Mouse (Mus musculus) lung, postnatal 14 days (tissue): Measurements from ENCODE around the gene Golga4.

Experiments used
- DNase-seq: peaks from one replicate; pipeline ENCODE4 v3.0.0; 2021

The Golga4 gene

DNA sequence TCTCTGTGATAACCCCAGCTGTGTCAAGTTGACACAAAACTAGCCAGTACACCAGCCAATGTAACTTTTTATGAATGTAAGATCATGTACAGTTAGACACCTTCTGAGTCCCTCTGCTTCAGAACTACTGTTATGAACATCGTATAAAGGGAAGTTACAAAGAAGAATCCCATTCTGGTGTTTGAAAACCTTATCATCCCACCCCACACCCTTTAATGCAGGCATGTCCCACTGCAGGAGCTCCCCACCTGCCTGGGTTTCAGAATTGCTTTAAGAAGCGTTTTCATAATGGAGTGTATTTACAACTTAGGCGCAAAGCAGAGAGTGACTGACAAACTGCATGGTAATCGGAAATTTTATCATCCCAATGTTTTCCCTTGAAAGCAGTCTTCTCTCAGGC is 14.9 kb upstream of the Golga4 start:
- DNase-seq = no peak

DNA sequence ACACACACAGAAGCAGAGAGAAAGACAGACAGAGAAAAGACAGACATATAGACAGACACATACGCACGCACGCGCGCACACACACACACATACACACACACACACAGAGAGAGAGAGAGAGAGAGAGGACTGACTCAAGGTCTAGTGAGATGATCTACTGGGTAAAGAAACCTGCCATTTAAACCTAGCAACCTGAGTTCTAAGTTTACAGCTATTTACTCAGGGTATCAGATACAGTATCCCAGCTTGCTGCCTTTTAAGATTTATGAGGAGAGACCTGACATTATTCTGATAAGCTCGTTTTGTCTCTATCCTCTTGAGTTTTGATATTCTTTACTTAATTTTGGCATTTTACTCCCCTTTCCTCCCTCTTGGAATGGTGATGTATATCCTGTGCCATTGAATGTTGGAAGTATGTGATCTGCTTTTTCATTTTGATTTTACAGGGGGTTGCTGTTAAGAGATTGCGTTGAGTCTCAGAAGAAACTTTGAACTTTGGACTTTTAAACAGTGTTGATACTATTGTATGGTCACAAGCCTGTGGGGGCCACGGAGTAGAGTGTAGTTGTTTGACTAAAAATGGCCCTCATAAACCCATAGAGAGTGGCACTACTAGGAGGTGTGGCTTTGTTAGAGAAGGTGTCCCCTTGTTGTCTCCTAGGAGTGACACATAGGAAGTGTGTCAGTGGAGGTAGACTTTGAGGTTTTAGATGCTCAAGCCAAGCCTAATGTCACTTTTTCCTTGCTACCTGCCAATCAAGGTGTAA is 13.0 kb upstream of the Golga4 start:
- no peak for DNase-seq

DNA sequence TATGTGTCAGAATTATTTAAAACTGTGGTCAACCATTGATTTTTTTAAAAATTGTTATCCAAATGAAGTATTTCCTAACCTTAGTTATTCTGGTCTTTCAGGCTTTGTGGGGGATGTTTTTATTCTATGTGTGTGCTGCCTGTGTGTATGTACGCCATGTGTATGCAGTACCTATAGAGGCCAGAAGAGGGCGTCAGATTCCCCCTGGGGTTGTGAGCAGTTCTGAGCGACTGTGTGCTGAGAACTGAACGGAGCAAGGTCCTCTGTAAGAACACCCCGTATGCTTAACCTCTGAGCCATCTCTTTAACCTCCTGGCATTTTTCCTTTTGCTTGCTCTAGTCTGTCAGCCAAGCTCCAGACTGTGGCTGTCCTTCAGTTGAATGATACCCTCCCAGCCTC is 12.0 kb upstream of the Golga4 start:
- DNase-seq = no peak

DNA sequence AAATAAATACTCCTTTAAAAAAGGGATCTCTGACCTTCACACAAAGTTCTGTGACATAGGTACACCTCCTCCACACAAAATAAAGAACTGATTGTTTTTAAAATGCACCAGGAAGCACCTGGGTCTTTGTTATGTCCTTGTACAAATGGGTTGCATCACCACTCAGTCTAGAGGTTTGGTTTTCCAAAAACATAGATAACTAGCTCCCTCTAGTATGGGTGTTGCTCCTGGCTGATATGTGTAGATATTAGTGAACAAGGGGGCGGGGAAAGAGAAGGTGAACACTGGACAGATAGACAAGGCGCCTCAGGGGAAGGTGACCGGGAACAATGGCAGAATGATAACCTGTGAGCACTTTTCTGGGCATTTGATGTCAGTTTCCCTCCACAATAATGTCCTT is 10.1 kb upstream of the Golga4 start:
- DNase-seq = no peak

DNA sequence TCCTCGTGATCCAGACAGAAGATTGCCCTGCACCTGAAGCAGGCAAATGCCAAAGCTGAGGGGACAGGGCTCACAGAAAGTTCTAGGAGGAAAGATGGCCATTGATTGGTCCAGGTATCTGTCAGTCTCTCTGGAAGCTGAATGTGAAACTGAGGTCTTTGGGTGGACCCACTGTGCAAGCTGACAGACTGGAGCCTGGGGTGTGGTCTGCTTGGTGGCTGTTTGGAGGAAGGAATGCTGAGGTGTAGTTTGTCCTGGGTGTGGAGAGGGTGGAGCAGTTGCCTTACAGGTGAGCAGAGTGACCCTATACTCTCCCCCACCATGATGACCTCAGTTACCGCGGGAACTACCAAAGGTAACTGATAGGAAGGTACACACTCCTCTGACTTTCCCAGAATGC is 9.1 kb upstream of the Golga4 start:
- DNase-seq = no peak

DNA sequence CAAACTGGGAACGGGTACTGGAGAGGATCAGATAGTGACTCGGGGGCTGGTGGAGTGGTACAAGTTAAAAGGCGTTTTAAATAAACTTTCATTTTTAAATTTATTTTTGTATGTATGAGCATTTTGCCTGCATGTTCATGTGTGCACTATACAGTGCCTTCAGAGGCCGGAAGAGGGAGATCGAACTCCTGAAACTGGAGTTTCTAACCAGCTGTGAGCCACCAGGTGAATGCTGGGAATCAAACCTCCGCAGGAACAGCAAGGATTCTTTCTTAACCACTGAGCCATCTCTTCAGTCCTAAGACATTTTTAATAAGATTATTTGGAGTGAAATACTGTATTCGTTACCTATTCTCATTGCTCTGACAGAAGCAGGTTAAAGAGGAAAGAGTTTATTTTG is 8.0 kb upstream of the Golga4 start:
- DNase-seq = no peak

DNA sequence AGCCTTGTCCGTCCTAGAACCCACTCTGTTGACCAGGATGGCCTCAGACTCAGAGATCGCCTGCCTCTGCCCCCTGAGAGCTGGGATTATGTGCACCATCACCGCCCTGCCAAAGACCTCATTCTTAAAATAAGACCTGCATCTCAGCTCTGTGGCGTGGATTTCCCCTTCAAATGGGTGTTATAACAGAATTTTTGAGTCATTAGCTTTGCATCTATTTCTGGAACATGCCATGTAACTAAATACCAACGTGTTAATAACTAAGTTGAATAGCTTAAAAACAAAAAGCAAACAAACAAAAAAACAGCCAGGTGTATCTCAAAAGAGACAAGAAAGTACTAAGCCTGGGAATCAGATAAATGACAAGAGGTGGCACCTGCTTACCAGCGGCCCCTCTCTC is 5.1 kb upstream of the Golga4 start:
- no peak for DNase-seq

DNA sequence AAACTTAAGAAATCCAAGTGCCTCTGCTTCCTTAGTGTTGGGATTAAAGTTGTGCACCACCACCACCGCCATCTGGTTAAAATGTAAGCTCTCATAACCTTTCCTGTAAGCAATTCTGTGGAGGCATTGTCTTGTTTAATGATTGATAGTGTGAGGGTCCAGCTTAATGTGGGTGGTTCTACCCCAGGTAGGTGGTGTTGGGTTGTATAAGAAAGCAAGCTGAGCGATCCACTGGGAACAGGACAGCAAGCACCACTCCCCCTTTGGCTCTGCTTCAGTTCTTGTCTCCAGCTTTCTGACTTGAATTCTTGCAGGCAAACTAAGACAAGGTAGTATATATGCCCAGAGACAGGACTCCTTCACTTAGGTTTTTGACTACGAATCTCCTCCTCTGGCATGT is 1.4 kb upstream of the Golga4 start:
- DNase-seq = no peak

DNA sequence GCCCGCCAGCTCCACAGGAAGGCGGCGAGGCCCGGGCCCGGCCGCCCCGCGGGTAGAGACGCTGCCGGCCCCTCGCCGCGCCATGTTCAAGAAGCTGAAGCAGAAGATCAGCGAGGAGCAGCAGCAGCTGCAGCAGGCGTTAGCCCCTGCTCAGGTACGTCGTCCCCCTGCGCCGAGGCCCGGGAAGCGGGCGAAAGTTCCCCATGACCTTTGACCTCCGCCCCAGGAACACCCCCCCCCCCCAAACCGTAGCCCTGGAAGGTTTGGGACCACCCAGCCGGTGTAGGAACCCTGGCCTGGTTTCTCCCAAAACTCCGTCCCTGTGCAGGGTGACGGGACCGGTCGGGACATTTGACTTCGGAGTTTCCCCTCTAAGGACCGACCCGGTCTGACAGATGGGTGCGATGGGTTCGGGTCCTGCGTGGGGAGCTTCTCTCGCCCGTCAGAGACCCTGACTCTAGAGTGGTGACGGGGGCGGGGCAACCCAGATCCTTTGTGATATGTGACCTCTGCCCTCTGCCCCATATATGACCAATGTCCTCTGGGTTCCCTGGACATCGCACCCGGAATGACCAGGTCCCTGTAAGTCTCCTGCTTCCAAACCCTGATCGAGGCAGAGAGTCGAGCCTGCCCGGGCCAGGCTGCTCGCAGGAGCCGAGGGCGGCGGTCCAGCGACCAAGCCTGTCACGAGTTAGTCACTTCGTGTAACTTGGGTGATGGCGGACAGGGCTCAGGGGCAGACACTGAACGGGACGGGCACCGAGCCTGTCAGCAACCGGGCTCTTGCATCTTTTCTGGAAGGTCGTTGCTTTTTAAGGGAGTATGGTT is 551 bp downstream of the Golga4 start:
- DNase-seq = peak; percentile 33

DNA sequence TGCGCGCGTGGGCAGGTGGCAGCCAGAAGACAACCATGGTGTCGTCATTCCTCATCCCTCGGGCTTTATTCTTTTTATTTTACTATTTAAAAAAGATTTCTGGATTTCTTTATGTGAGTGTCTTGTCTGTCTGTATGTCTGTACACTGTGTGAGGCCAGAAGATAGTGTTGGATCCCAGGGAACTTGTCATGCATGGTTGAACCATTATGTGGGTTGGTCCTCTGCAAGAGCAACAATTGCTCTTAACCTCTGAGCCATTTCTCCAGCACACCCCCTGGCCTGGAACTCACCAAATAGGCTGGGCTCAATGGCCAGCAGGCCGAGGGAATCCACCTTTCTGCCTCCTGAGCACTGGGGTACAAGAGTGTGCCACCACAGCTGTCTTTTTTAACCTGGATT is 1.5 kb downstream of the Golga4 start:
- no peak for DNase-seq

DNA sequence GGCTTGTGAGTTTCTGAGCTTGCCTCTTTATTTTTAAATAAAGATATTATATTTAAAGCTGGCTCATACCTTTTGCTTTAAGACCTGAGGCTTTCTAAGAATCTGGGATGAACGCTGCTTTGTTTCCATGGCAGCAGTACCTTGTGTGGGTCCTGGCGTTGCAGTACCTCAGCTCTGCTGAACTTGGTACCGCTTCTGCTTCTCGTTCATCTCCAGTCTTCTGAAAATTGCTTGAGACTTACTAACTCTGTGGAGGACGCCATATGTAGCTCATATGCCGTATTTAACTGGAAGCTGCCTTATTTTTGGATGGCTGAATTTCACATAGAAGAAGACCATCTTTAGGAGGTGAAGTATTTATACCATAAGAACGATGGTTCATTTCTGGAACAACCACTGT is 2.5 kb downstream of the Golga4 start:
- no peak for DNase-seq

DNA sequence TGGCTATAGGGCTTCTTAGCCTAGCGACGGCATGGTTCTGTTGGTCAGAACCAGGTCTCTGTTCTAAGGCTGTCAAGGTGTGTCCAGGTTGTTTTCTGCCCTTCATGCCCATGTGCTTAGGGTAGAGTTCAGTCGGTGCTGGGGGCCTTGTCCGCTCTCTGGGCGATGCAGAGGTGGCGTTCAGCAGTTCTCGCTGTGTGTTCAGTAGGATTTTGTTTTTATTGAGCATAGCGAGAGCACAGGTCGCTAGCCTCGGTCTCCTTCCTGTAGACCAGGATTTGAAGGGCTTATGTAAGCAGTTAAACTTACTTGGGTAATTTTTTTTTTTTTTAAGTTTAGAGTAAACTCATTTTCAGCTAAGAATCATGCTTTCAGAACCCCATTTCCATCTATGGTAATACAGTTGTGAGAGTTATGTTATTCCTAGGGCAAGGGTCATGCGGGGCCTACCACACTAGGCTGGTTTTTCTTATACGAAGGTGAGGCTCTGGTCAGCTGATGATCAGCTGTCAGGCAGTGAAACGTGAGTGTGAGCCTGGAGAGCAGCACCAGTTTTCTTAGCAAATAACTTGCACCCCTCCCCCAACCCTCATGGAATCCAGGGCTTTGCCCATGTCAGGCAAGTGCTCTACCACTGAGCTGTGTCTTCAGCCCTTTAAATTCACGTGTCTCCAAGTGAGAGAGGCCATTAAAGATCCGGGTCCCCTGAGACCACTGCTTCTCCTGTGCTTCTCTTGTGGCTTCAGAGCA is 5.0 kb downstream of the Golga4 start:
- DNase-seq = no peak

DNA sequence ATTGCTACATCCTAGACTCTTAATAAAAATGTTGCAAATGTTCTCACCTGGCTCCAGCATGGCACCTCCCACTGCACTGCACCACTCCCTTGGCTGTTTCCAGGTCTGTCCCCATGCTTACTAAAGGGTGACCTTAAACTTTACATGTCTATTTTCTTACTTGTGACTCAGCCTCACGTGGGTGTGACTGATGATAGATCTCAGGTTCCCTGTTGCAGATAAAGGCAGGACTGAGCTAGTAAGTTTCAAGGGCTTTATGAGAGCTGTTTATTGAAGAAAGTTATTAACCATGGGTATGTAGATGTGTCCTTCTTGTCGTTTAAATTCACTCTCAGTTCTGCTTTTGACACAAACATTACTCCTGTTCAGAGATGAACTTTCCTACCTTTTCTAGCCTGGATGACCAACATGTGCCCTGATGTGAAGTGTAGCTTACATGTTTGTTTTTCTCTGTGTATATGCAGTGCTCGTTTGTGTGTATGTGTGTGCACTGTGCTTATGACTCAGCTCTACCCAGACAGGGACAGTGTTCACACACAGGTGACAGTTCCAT is 6.7 kb downstream of the Golga4 start:
- DNase-seq = no peak

DNA sequence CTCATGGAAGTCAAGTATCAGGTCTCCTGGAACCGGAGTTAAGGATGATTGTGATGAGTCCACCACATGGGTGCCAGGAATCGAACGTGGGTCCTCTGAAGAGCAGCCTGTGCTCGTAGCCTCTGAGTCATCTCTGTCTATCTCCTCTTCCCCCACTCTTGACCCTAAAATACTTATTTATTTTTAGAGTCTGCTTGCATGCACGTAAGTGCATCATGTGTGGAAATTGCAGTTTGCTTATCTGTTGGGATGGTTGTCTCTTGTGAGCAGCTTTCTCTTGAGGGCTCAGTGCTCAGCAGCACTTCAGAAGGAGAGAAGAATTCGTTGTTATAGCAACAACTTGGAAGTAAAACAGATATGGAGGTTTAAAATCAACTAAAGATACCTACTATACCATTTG is 9.4 kb downstream of the Golga4 start:
- DNase-seq = no peak

DNA sequence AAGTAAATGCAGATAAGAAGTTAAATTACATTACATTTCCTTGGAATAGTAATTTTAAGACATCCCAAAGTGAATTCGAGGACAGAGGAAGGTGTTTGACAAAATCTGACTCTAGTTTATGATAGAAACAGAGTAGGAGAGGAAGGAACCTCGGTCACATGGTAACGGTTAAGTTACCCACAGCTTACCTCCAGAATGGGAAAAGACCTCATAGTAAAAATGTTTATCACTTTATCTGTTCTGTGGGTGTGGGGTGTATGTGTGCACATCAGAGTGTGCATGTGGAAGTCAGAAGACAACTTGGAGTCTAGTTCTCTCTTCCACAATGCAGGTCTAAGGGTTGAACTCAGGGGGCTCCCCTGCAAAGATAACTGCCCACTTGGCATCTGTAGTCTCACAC is 10.1 kb downstream of the Golga4 start:
- DNase-seq = no peak

DNA sequence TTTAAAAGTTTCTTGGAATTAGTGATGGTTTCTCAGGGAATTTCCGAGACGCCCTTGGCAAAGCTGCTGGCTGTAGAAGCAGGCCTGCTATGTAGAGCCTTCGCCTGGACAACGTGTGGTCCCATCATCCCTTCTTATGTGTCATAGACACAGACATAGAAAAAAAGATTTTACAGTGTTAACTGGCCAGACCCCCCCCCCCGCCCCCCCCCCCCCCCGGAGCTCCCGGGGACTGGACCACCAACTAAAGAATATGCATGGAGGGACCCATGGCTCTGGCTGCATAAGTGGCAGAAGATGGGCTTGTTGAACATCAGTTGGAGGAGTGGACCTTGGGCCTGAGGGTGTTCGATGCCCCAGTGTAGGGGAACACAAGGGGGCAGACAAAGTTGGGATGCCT is 11.6 kb downstream of the Golga4 start:
- no peak for DNase-seq

DNA sequence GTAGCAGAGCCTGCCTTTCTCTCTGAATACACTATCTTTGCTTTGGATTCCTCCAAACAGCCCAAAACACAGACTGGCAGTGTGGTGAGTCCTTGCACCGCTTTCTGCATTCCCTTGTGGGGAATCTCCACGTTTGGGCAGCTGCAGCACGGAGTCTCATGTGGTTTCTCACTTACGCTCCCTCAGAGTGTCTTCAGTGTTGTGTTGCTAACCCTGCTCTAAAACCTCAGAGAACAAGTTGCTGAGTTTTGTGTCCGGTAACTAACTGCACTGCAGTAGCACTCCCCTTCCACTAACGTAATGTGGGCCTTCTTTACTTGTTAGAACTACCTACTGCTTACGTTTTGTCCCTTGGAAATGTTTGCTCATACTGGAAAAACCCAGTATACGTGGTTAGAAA is 13.0 kb downstream of the Golga4 start:
- no peak for DNase-seq

DNA sequence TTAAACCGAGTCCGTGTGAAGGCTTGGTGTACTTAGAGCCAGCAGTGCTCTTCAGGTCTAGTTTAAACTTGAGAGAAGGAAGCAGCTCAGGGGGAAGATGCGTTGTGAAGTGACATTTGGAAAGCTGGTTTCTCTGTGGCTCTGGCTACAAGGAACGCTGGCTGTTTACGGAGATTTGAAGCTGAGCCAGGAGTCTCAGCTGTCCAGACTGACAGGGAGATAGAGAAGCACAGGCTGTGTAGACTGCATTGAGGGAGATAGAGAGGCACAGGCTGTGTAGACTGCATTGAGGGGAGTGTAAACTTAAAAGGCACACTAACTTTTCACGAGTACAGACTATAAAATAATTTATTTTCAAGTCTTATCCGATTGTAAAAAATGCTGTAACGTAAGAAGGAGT is 13.9 kb downstream of the Golga4 start:
- peak; percentile 37 for DNase-seq

DNA sequence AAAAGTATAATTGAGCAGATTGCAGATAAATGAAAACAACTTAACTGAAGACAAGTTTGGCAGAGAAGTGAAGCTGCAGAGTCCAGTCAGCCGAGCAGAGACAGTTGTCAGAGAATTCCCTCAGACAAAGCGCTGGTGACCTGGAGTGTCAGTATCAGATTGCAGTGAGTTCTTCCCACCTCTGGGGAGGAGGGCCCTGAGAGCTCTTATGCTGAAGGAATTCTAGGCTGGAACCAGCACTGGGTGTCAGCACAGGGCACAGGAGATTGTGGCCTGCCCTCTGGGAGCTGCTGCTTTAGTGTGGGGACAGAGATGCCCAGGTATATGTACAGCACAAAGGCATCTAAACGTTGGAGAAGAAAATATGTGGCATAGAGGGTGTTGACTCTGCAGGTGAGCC is 14.8 kb downstream of the Golga4 start:
- no peak for DNase-seq

DNA sequence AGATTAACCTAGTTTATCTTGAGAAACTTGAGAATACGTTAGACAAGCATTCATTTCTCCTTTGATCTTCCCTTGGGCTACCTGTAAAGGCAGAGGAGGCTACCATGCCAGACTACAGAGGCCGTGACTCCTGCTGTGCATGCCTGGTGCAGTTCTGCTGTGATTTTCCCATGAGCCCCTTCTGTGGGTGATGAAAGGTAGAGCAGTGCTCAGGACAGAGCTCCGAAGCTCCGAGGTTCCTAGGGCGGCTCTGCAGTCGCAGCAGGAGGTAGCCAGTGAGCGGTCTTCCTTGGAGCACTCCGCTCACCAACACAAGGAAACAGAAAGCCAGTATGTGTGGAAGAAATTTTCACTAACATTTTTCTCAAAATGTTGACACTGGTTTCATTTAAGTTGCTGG is 15.6 kb downstream of the Golga4 start:
- DNase-seq = no peak

DNA sequence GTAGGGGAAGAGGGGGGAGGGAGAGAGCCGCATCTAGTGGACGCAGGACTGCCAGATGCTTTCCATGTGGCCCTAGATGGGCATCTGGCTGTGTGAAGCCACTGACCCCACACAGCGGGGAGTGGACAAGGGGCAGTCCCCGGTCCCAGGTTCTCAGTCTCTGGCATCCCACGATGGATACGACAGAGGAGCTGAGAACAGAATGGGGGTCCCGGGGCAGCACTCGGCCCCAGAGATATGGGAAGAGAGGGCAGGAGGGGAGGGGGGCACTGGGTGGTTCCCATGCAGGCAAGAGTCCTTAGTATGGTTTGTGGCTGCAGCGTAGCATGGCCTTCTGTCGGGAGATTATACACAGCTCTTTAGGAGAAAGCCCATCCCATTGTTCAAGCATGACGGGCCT is 17.7 kb downstream of the Golga4 start:
- no peak for DNase-seq

DNA sequence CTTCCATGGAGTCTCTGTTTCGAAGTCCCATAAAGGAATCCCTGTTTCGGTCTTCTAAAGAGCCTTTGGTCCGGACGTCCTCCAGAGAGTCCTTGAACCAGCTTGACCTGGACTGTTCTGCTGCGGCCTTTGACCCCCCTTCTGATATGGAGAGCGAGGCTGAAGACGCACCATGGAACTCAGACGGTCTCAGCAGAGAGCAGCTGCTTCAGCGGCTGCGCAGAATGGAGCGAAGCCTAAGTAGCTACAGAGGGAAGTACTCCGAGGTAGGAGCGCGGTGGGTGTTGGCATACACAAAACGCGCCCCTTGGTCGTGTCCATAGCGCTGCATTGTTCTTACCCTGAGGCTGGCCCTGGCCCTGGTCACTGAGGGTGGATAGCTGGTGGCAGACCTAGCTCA is 21.0 kb downstream of the Golga4 start:
- no peak for DNase-seq

DNA sequence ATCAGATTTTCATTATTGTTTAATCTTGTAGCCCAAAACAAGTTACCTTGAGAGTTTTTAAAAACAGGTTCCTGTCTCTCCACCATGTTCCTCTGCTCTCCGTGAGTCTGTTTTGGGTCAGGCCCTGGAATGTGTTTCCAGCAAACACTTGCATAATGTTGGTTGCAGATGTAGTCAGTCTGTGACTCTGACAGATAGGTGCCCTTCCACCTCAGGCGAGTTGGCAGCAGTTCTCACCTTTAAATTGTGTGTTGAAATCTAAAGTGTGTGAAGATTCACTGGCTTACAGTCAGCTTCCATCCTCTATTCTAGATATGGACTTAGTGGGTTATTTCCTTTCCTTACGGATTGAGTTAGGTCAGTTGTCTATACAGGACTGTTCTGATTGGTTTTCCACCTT is 23.7 kb downstream of the Golga4 start:
- DNase-seq = no peak

DNA sequence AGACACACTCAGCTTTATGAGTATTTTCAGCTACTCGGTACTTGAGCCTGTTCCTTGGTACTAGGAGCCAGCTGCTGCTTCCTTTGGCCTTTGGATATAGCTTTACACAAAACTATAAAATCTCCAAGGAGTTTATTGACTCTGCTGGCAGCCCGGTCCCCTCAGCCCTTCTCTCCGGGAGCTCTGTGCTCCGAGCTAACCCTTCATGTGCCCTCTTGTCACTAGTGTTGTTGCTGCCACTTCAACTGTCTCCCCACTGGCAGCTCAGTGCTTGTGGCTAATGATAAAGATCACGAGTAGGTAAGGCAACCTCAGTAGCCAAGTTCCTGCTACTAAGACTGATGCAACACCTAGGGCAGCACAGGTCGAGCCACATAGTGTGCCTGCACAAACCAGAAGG is 24.6 kb downstream of the Golga4 start:
- no peak for DNase-seq
